Mouse (Mus musculus) neural tube, embryonic 14.5 days (tissue): ENCODE measurements around the gene Atad2b. TPM values are rescaled to one million over a fixed set of nuclear protein-coding genes. Genes with fewer than 3 reads are reported as not detected.
A peak's percentile ranks its signal among the peaks of the same experiment; 100 is the strongest.

Source experiments
- ATAC-seq: fragments of 200-750 bp; cut with Nextera tagmentation; 2 replicates; pipeline ENCODE4 v1.8.0; 2017; ENCODE audit warnings: low read depth, mild to moderate bottlenecking, moderate TSS enrichment, moderate library complexity
- H3K27ac ChIP-seq: fragments of 300-500 bp; sonication (generic); 2 replicates; pipeline ENCODE4 v1.5.1; 2014; ENCODE audit warnings: low read depth, mild to moderate bottlenecking, control low read depth, low read length, moderate library complexity, mixed read lengths
- H3K27me3 ChIP-seq: fragments of 300-500 bp; sonication (generic); 2 replicates; pipeline ENCODE4 v1.6.1; 2014; ENCODE audit warnings: low read length; ENCODE audit not compliant: control insufficient read depth, insufficient read depth
- H3K36me3 ChIP-seq: fragments of 300-500 bp; sonication (generic); 2 replicates; pipeline ENCODE4 v1.6.1; 2014; ENCODE audit warnings: low read length, mixed read lengths; ENCODE audit not compliant: control insufficient read depth, insufficient read depth
- H3K4me1 ChIP-seq: fragments of 300-500 bp; sonication (generic); 2 replicates; pipeline ENCODE4 v1.6.1; 2014; ENCODE audit warnings: low read length; ENCODE audit not compliant: control insufficient read depth, insufficient read depth
- H3K4me2 ChIP-seq: fragments of 300-500 bp; sonication (generic); 2 replicates; pipeline ENCODE4 v1.6.1; 2014; ENCODE audit warnings: mild to moderate bottlenecking, low read depth, low read length, control low read depth
- H3K4me3 ChIP-seq: fragments of 300-500 bp; sonication (generic); 2 replicates; pipeline ENCODE4 v1.5.1; 2014; ENCODE audit warnings: low read depth, low read length, control low read depth, mixed read lengths
- H3K9ac ChIP-seq: fragments of 300-500 bp; sonication (generic); replicated peaks from 2 replicates; pipeline ENCODE4 v1.6.1; 2014; ENCODE audit warnings: low read depth, mild to moderate bottlenecking, control low read depth, low read length, mixed read lengths
- H3K9me3 ChIP-seq: fragments of 300-500 bp; sonication (generic); 2 replicates; pipeline ENCODE4 v1.6.1; 2016; ENCODE audit warnings: low read length; ENCODE audit not compliant: control insufficient read depth
- WGBS: fragments of 180-500 bp; shearing (Covaris S2); extraction: QIAGEN DNeasy Blood & Tissue Kit; methylation state at CpG from one replicate; pipeline ENCODE4 v1.1.7; 2014; 5-methylcytosine and 5-hydroxymethylcytosine counted together
- polyA plus RNA-seq: library from polyadenylated mRNA; unstranded; fragments of >200 nt; fragmentation: Nextera tagmentation; extraction: Ambion mirVana; gene quantifications from 2 replicates; pipeline ENCODE4 v1.2.1, GENCODE M21; 2014

Gene Atad2b
- polyA plus RNA-seq, 1 experiment from 2014 or later = 20.4 TPM

- H3K27me3 ChIP-seq = no peaks in the 10 kb centered on the region
- H3K9ac ChIP-seq = no peak overlapping the region
- H3K9me3 ChIP-seq = no peaks in the 10 kb centered on the region
- H3K4me2 ChIP-seq = no peak overlapping the region
- no peaks in the 10 kb centered on the region for H3K36me3 ChIP-seq
- no peak overlapping the region for H3K27ac ChIP-seq
- no peaks in the 10 kb centered on the region for H3K4me1 ChIP-seq
- 87% methylated on average over 12 of the region's 12 CpGs for WGBS
- H3K4me3 ChIP-seq = no peak overlapping the region
- no peak for ATAC-seq
Measured at GRCm38 (mm10) chr12:5073191-5073590, 156.0 kb downstream of the Atad2b start.

DNA sequence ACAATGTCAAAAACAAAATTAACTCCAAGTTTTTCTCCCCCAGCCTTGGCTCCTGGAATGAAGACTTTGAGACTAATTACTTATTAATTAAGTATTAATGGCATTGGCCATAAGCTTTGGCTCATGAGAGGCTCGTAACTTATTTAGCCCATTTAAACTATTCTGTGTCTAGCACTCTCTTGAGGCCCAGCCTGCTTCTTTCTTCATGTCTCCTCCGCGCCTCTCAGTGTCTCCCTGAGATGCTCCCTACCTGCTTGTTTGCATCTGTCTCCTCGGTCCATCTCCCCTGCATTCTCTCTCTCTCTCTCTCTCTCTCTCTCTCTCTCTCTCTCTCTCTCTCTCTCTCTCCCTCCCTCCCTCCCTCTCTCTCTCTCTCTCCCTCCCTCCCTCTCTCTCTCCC lies 164.3 kb downstream of the Atad2b start:
- H3K27ac ChIP-seq = no peak overlapping the region
- peak; percentile 55; the same call in 1 of the 2 replicates for ATAC-seq
- WGBS = 70% methylated on average over 4 of the region's 4 CpGs
- H3K36me3 ChIP-seq = peaks cover 6% of the 10 kb centered on the region; the same call in 1 of the 2 replicates
- H3K4me2 ChIP-seq = no peak overlapping the region
- H3K9me3 ChIP-seq = no peaks in the 10 kb centered on the region
- H3K9ac ChIP-seq = no peak overlapping the region
- H3K4me1 ChIP-seq = no peaks in the 10 kb centered on the region
- H3K4me3 ChIP-seq = no peak overlapping the region
- H3K27me3 ChIP-seq = no peaks in the 10 kb centered on the region

GRCm38 (mm10) chr12:5084714-5085113 lies 167.6 kb downstream of the Atad2b start:
- Histone ChIP-seq H3K4me1 (peaks cover 15% of the 10 kb centered on the region), H3K4me3 (no peak overlapping the region), H3K9ac (no peak overlapping the region), H3K27me3 (no peaks in the 10 kb centered on the region), H3K36me3 (peaks cover 6% of the 10 kb centered on the region; the same call in 1 of the 2 replicates), H3K4me2 (no peak overlapping the region), H3K9me3 (no peaks in the 10 kb centered on the region), H3K27ac (no peak overlapping the region)
- WGBS = 96% methylated on average over 5 of the region's 5 CpGs
- ATAC-seq = no peak

DNA sequence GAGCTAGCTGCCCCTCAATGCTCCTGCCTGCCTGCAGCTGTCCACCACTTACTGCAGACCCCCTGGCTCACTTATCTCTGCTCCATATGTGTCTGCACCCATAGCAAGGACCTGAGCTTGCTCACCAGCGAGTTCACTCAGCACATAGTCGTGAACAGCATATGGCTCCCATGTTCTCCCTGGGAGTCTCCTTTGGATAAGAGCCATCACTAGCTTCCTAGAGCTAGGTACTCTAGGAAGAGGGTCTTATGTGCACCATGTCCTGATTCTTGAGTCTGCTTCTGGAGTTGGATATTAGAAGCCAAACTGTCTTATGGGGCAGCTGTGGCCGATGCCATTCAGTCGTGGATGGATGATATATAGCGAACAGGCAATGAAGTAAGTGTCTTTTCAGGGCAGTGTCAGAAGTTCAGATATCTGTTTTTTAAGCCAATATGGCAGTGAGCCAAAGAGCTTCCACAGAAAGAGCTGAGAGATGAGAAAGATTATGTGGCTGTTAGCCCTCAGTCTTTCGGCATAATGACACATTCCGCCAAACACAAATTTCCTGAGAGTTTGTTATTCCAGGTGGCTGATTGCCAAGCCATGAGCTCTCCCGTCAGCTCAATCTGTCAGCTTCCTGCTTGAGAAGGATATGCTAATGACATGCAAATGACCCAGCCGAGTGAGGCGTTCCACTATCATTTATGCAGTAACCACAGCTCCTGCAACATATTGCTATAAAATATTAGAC lies 170.8 kb downstream of the Atad2b start:
- peaks cover 18% of the 10 kb centered on the region; the same call in 1 of the 2 replicates for H3K36me3 ChIP-seq
- peak overlapping the region; percentile 64 for H3K27ac ChIP-seq
- WGBS = 19% methylated on average over 10 of the region's 10 CpGs
- H3K27me3 ChIP-seq = no peaks in the 10 kb centered on the region
- no peaks in the 10 kb centered on the region for H3K9me3 ChIP-seq
- no peak overlapping the region for H3K4me2 ChIP-seq
- peaks cover 15% of the 10 kb centered on the region for H3K4me1 ChIP-seq
- H3K4me3 ChIP-seq = no peak overlapping the region
- peak; percentile 83 for ATAC-seq
- H3K9ac ChIP-seq = no peak overlapping the region

GRCm38 (mm10) chr12:5088639-5089038 lies 171.5 kb downstream of the Atad2b start:
- Histone ChIP-seq H3K36me3 (0 out of 2 replicates have a peak, but pooled peaks cover 15% of the 10 kb centered on the region), H3K4me3 (no peak overlapping the region), H3K9ac (no peak overlapping the region), H3K4me1 (peaks cover 15% of the 10 kb centered on the region), H3K4me2 (no peak overlapping the region), H3K27me3 (no peaks in the 10 kb centered on the region), H3K9me3 (no peaks in the 10 kb centered on the region), H3K27ac (peak overlapping the region; percentile 69)
- 12% methylated on average over 1 of the region's 1 CpGs for WGBS
- ATAC-seq = peak; percentile 63

Other genes starting within 250 kb of the Atad2b start
- gene Fam228a, start 178.9 kb upstream of the Atad2b start, polyA plus RNA-seq = 1.2 and 1.7 TPM in 2 replicates
- 14.7 and 17.3 TPM in 2 replicates for gene Pfn4, start 148.3 kb upstream of the Atad2b start, polyA plus RNA-seq
- 8.4 and 9.6 TPM in 2 replicates for gene Fam228b, start 148.1 kb upstream of the Atad2b start, polyA plus RNA-seq
- 279 and 312 TPM in 2 replicates for gene Sf3b6, start 99.8 kb upstream of the Atad2b start, polyA plus RNA-seq
- 55.8 and 103 TPM in 2 replicates for gene Fkbp1b, start 75.8 kb upstream of the Atad2b start, polyA plus RNA-seq
- gene Wdcp, start 74.0 kb upstream of the Atad2b start, polyA plus RNA-seq = 13.0 and 13.6 TPM in 2 replicates
- 2.3 and 2.6 TPM in 2 replicates for gene Mfsd2b, start 43.0 kb upstream of the Atad2b start, polyA plus RNA-seq
- gene Ubxn2a, start 9.6 kb upstream of the Atad2b start, polyA plus RNA-seq = 45.7 and 47.3 TPM in 2 replicates